Mouse (Mus musculus) heart, embryonic 10.5 days (tissue): Measurements from ENCODE around the gene Pkd1l3. TPM values are rescaled to one million over a fixed set of nuclear protein-coding genes. Genes with fewer than 3 reads are reported as not detected.

Source experiments
- DNase-seq: peaks from one replicate; pipeline ENCODE4 v3.0.0-alpha.2; 2017; ENCODE audit warnings: low spot score
- H3K27ac ChIP-seq: fragments of 300-500 bp; sonication (generic); 2 replicates; pipeline ENCODE4 v1.5.1; 2016; ENCODE audit warnings: mild to moderate bottlenecking
- H3K27me3 ChIP-seq: fragments of 300-500 bp; sonication (generic); 2 replicates; pipeline ENCODE4 v1.6.1; 2016; ENCODE audit warnings: mild to moderate bottlenecking; ENCODE audit not compliant: poor library complexity, insufficient read depth, severe bottlenecking
- H3K36me3 ChIP-seq: fragments of 300-500 bp; sonication (generic); 2 replicates; pipeline ENCODE4 v1.6.1; 2016; ENCODE audit warnings: mild to moderate bottlenecking, moderate library complexity
- H3K4me1 ChIP-seq: fragments of 300-500 bp; sonication (generic); 2 replicates; pipeline ENCODE4 v1.6.1; 2016; ENCODE audit warnings: mild to moderate bottlenecking
- H3K4me3 ChIP-seq: fragments of 300-500 bp; sonication (generic); 2 replicates; pipeline ENCODE4 v1.5.1; 2016; ENCODE audit warnings: mild to moderate bottlenecking, moderate library complexity
- H3K9me3 ChIP-seq: fragments of 300-500 bp; sonication (generic); 2 replicates; pipeline ENCODE4 v1.6.1; 2016; ENCODE audit warnings: mild to moderate bottlenecking, moderate library complexity
- WGBS: fragments of 180-500 bp; shearing (Covaris S2); methylation state at CpG from one replicate; pipeline ENCODE4 v1.1.7; 2016; 5-methylcytosine and 5-hydroxymethylcytosine counted together
- polyA plus RNA-seq: library from polyadenylated mRNA; unstranded; fragments of >200 nt; fragmentation: Nextera tagmentation; extraction: Ambion mirVana; gene quantifications from 2 replicates; pipeline ENCODE4 v1.2.1, GENCODE M21; 2016

Gene Pkd1l3
- polyA plus RNA-seq: 0.25 and 0.26 TPM in 2 replicates

DNA sequence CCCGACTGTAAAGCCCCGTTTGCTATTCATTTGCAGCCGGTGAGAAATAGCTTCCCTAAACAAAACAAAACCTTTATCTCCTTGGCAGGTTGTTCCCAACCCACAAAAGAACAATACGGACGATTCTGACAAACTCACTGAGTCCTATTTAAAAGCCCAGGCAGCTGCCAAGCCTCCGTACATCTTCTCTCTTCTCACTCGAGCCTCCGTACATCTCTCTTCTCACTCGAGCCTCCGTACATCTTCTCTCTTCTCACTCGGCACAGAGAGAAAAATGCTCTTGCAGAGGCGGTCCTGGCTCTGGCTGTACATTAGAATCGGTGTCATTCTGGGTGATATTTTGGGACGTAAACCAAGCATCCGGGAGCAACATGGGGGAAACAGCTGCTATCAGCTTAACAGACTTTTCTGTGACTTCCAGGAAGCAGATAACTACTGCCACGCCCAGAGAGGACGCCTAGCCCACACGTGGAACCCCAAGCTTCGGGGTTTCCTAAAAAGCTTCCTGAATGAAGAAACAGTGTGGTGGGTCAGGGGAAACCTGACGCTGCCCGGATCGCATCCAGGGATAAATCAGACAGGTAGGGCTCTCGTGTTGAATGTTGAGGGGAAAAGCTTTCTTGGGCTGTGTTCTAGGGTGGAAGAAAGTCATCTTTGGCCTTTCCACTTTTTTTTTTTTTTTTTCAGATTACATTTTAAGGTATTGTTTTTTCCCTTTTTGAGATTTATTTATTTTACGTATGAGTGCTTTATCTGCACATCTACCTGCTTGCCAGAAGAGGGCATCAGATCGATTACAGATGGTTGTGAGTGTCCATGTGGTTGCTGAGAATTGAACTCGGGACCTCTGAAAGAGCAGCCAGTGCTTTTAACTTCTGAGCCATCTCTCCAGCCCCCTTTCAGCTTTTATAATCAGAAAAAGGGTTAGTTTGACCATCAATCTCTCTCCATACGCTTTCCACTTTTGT, at the start of gene Pkd1l3:
Pkd1l3 (plus strand) TSS at position 275 of the 968 bp plus-strand sequence.
- no peak for DNase-seq
- Histone ChIP-seq H3K27ac (no peak within 1 kb of the TSS), H3K4me3 (peak within 1 kb of the TSS; percentile 35), H3K9me3 (no peaks in the 10 kb centered on the region), H3K27me3 (no peaks in the 10 kb centered on the region), H3K36me3 (no peaks in the 10 kb centered on the region), H3K4me1 (peaks cover 1% of the 10 kb centered on the region; the same call in 1 of the 2 replicates)
- 48% methylated on average over 27 of the region's 27 CpGs for WGBS

GRCm38 (mm10) chr8:109564766-109565165, 49.6 kb upstream of the Pkd1l3 start:
- 6% methylated on average over 10 of the region's 10 CpGs for WGBS
- no peaks in the 10 kb centered on the region for H3K27me3 ChIP-seq
- H3K27ac ChIP-seq: peak overlapping the region; percentile 95

DNA sequence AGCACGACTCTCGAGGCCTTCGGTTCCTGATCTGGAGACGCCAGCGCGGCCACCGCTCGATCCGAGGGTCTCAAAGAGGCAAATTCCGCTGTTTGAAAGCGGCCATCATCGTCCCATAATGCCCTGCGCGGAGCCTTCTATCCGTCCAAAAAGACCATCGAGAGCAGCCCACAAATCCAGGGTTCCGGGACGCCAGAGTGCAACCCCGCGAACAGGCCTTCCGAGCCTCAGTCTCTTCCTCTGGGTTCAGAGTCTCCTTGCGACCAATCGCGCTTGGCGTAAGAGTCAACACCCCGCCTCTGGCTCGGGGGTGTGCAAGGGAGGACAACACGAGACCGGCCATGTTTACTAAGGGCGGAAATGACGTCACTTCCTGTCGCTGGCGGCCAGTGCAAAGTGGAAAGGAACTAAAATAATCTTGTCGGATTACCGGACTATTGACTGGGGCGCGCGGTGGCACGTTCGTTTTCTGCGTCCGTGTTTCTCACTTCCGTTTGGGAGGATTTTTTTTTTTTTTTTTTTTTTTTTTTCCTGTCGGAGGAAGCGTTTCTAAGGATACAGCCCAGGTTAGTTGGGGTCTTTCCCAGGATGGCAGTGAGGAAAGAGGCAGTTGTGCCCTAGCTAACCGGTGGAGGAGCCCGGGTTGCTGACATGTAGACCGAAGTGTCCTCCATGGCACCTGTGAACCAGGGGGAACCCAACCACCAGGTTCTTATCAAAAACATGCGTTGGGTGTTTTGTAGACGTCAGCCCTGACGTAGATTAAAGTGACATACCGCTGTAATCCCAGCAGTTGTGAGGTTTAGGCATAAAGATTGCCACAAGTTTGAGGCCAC, 48.6 kb upstream of the Pkd1l3 start, which contains the start of the genes Dhx38 and Txnl4b:
Dhx38 (minus strand) TSS at position 364 of the 836 bp plus-strand sequence.
Txnl4b (plus strand) TSS at position 395 of the 836 bp plus-strand sequence.
- H3K9me3 ChIP-seq: no peaks in the 10 kb centered on the region
- peaks cover 27% of the 10 kb centered on the region for H3K36me3 ChIP-seq
- H3K27me3 ChIP-seq: no peaks in the 10 kb centered on the region
- peak within 1 kb of the TSS; percentile 95 for H3K27ac ChIP-seq
- DNase-seq: peak; percentile 99
- WGBS: under 1% methylated on average over 52 of the region's 52 CpGs
- H3K4me1 ChIP-seq: peaks cover 16% of the 10 kb centered on the region
- H3K4me3 ChIP-seq: peak within 1 kb of the TSS; percentile 89

More at GRCm38 (mm10) chr8:109564766-109565165, 49.6 kb upstream of the Pkd1l3 start:
- peaks cover 35% of the 10 kb centered on the region for H3K36me3 ChIP-seq
- no peak for DNase-seq
- H3K9me3 ChIP-seq: no peaks in the 10 kb centered on the region
- peaks cover 16% of the 10 kb centered on the region for H3K4me1 ChIP-seq
- peak overlapping the region; percentile 89 for H3K4me3 ChIP-seq

GRCm38 (mm10) chr8:109571139-109571538, 43.2 kb upstream of the Pkd1l3 start:
- DNase-seq: no peak
- Histone ChIP-seq H3K4me3 (no peak overlapping the region), H3K4me1 (0 out of 2 replicates have a peak, but pooled peaks cover 7% of the 10 kb centered on the region), H3K27me3 (no peaks in the 10 kb centered on the region), H3K27ac (no peak overlapping the region), H3K9me3 (no peaks in the 10 kb centered on the region), H3K36me3 (peaks cover 9% of the 10 kb centered on the region; the same call in 1 of the 2 replicates)
- WGBS: 90% methylated on average over 12 of the region's 12 CpGs

- Histone ChIP-seq H3K9me3 (no peaks in the 10 kb centered on the region), H3K27ac (no peak overlapping the region), H3K36me3 (no peaks in the 10 kb centered on the region), H3K4me1 (no peaks in the 10 kb centered on the region), H3K27me3 (peaks cover 9% of the 10 kb centered on the region; the same call in 1 of the 2 replicates), H3K4me3 (no peak overlapping the region)
- DNase-seq: no peak
- 71% methylated on average over 4 of the region's 4 CpGs for WGBS
Observed at GRCm38 (mm10) chr8:109576311-109576710, 38.0 kb upstream of the Pkd1l3 start.

GRCm38 (mm10) chr8:109578900-109579301, 35.4 kb upstream of the Pkd1l3 start, which contains the start of gene Hp:
TSS of gene Hp (minus strand) at chr8:109579172.
- Histone ChIP-seq H3K4me1 (no peaks in the 10 kb centered on the region), H3K27ac (no peak within 1 kb of the TSS), H3K4me3 (no peak within 1 kb of the TSS), H3K9me3 (peaks cover 1% of the 10 kb centered on the region; the same call in 1 of the 2 replicates), H3K27me3 (peaks cover 9% of the 10 kb centered on the region; the same call in 1 of the 2 replicates), H3K36me3 (no peaks in the 10 kb centered on the region)
- WGBS: 69% methylated on average over 8 of the region's 8 CpGs
- DNase-seq: no peak

DNA sequence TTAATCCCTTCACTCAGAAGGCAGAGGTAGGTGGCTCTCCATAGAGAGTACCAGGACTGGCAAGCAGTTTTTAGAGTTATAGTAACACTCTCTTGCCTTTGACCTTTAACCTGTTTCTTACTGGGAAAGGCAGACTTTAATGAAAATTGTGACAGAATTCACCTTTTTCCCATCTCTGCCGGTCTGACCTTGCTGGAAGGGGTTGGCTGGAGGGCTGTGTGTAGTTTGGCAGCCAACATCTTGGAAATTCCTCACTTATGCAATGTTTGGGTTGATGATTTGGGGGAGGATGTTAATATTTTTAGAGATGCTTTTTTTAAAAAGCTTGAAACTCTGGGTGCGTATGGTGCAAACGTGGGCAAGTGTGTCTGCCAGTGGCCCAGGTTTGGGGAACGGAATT, 30.0 kb upstream of the Pkd1l3 start:
- no peak for DNase-seq
- Histone ChIP-seq H3K36me3 (no peaks in the 10 kb centered on the region), H3K4me3 (no peak overlapping the region), H3K27ac (no peak overlapping the region), H3K9me3 (peaks cover 3% of the 10 kb centered on the region; the same call in 1 of the 2 replicates), H3K27me3 (no peaks in the 10 kb centered on the region), H3K4me1 (no peaks in the 10 kb centered on the region)
- WGBS: 81% methylated on average over 4 of the region's 4 CpGs

DNA sequence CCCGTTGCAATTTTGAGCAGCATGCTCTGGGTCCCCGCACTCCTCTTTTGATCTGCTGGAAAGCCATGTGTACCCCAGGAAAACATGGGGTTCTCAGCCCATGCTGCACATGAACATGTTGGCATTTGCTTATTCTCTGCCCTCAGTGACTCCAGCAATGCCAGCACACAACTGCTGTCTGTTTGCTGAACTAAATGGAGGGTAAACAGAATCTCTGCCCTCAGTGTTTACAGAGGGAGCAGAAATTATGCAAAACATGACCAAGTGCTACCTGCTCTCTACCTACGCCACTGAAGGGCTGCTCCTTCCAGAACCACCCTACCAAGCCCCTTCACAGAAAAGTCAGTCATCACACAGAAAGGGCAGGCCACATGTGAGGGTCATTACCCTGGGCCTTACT, 29.5 kb upstream of the Pkd1l3 start:
- H3K4me3 ChIP-seq: no peak overlapping the region
- no peak overlapping the region for H3K27ac ChIP-seq
- DNase-seq: no peak
- H3K36me3 ChIP-seq: no peaks in the 10 kb centered on the region
- 82% methylated on average over 3 of the region's 3 CpGs for WGBS
- H3K27me3 ChIP-seq: no peaks in the 10 kb centered on the region
- peaks cover 3% of the 10 kb centered on the region; the same call in 1 of the 2 replicates for H3K9me3 ChIP-seq
- no peaks in the 10 kb centered on the region for H3K4me1 ChIP-seq

- Histone ChIP-seq H3K27me3 (no peaks in the 10 kb centered on the region), H3K4me1 (no peaks in the 10 kb centered on the region), H3K27ac (no peak overlapping the region), H3K9me3 (peaks cover 3% of the 10 kb centered on the region; the same call in 1 of the 2 replicates), H3K4me3 (no peak overlapping the region), H3K36me3 (no peaks in the 10 kb centered on the region)
- no peak for DNase-seq
Observed at GRCm38 (mm10) chr8:109585652-109586051, 28.7 kb upstream of the Pkd1l3 start.

- 52% methylated on average over 7 of the region's 7 CpGs for WGBS
- peaks cover 3% of the 10 kb centered on the region; the same call in 1 of the 2 replicates for H3K9me3 ChIP-seq
- no peak for DNase-seq
Observed at GRCm38 (mm10) chr8:109586972-109587504, 27.3 kb upstream of the Pkd1l3 start.

GRCm38 (mm10) chr8:109590901-109591300, 23.4 kb upstream of the Pkd1l3 start:
- H3K4me3 ChIP-seq: no peak overlapping the region
- 90% methylated on average over 9 of the region's 9 CpGs for WGBS
- no peaks in the 10 kb centered on the region for H3K4me1 ChIP-seq
- H3K27ac ChIP-seq: no peak overlapping the region
- H3K36me3 ChIP-seq: peaks cover 41% of the 10 kb centered on the region
- H3K27me3 ChIP-seq: no peaks in the 10 kb centered on the region
- no peak for DNase-seq
- no peaks in the 10 kb centered on the region for H3K9me3 ChIP-seq

More at GRCm38 (mm10) chr8:109586972-109587504, 27.3 kb upstream of the Pkd1l3 start:
- no peak overlapping the region for H3K27ac ChIP-seq
- H3K27me3 ChIP-seq: no peaks in the 10 kb centered on the region
- H3K4me1 ChIP-seq: no peaks in the 10 kb centered on the region
- no peak overlapping the region for H3K4me3 ChIP-seq
- peaks cover 5% of the 10 kb centered on the region; the same call in 1 of the 2 replicates for H3K36me3 ChIP-seq

- Histone ChIP-seq H3K9me3 (no peaks in the 10 kb centered on the region), H3K4me1 (no peaks in the 10 kb centered on the region), H3K27me3 (no peaks in the 10 kb centered on the region), H3K27ac (no peak overlapping the region), H3K4me3 (no peak overlapping the region), H3K36me3 (peaks cover 42% of the 10 kb centered on the region)
- DNase-seq: no peak
- WGBS: 82% methylated on average over 3 of the region's 3 CpGs
Observed at GRCm38 (mm10) chr8:109591367-109591766, 22.9 kb upstream of the Pkd1l3 start.
